Comparison of ENCODE assay signal across 21 mouse cellular contexts in the genomic region with DNA sequence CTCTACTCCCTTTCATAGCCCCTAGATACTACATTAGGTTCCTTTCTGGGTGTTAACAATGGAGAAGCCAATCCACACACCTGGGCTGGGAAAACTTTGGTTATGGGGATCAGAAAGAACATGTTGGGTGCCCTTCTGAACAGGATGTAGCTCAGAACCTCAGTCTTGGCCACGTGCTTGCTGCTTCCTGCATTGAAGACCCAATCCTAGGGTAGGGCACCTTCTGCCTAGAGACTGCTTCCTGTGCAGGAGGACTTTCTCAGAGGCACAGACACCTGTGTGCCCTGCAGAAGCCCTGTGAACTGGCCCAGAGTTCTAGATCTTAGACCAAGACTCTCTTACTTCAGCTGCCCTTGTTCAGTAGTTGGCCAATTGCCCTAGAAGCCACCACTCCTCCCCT. TPM values are rescaled to one million over a fixed set of nuclear protein-coding genes. Genes with fewer than 3 reads are reported as not detected.
A peak's percentile ranks its signal among the peaks of the same experiment; 100 is the strongest.
DNase-seq lines count a peak whose midpoint lies in the region; ATAC-seq and TF ChIP-seq lines count a peak whose summit lies in the region.
"Had no signal": no experiment of that assay in that cellular context is flagged by ENCODE, and none has a peak within 500 bp of the region (broad histone marks: within the 10 kb centered on the region; RNA-seq: fewer than 3 reads in every experiment).

No protein-coding gene starts in this region.

- TF ChIP-seq CTCF in heart, postnatal 0 days (IDR thresholded peaks at IDR 0.05; ENCODE audit: low read depth), result no peak
- no peak for TF ChIP-seq CTCF in hindbrain, postnatal 0 days (IDR thresholded peaks at IDR 0.05; ENCODE audit: low read depth)

- TF ChIP-seq EP300 in heart, postnatal 0 days (IDR thresholded peaks at IDR 0.05; ENCODE audit: low read depth), result no peak

- H3K4me1 ChIP-seq in heart, embryonic 10.5 days, result peaks cover 13% of the 10 kb centered on the region
- peaks cover 14% of the 10 kb centered on the region for H3K4me1 ChIP-seq in heart, postnatal 0 days (ENCODE audit: control insufficient read depth, insufficient read depth)
- H3K4me1 ChIP-seq in hindbrain, postnatal 0 days (ENCODE audit: insufficient read depth, low read length), result no peaks in the 10 kb centered on the region
- H3K4me1 ChIP-seq: embryonic facial prominence, embryonic 13.5 days; limb, embryonic 13.5 days; midbrain, embryonic 10.5 days had no signal

- no peak overlapping the region for H3K4me2 ChIP-seq in heart, postnatal 0 days (ENCODE audit: low read depth, low read length)
- H3K4me2 ChIP-seq in hindbrain, postnatal 0 days (ENCODE audit: low read depth, low read length), result no peak overlapping the region
- H3K4me2 ChIP-seq: embryonic facial prominence, embryonic 13.5 days; limb, embryonic 13.5 days; liver, embryonic 13.5 days; lung, embryonic 14.5 days had no signal

- peaks cover 52% of the 10 kb centered on the region for H3K36me3 ChIP-seq in heart, embryonic 10.5 days
- H3K36me3 ChIP-seq in heart, postnatal 0 days (replicated peaks; ENCODE audit: control insufficient read depth, insufficient read depth, low read length), result peaks cover 41% of the 10 kb centered on the region
- H3K36me3 ChIP-seq in hindbrain, postnatal 0 days (ENCODE audit: insufficient read depth, low read length), result peaks cover 22% of the 10 kb centered on the region

- 0 out of 2 replicates have a peak, but pooled peaks have one; percentile 5 for ATAC-seq in heart, postnatal 0 days (ENCODE audit: insufficient read depth, low read depth)
- no peak for ATAC-seq in hindbrain, postnatal 0 days
- ATAC-seq: forebrain, embryonic 14.5 days had no signal

- no peak overlapping the region for H3K9ac ChIP-seq in heart, postnatal 0 days (replicated peaks; ENCODE audit: low read depth, low read length)
- H3K9ac ChIP-seq in hindbrain, postnatal 0 days (replicated peaks; ENCODE audit: low read length), result no peak overlapping the region
- H3K9ac ChIP-seq: embryonic facial prominence, embryonic 13.5 days; limb, embryonic 13.5 days; liver, embryonic 13.5 days; lung, embryonic 14.5 days had no signal

- H3K4me3 ChIP-seq in heart, embryonic 10.5 days, result no peak overlapping the region
- no peak overlapping the region for H3K4me3 ChIP-seq in heart, postnatal 0 days (ENCODE audit: low read depth, low read length)
- no peak overlapping the region for H3K4me3 ChIP-seq in hindbrain, postnatal 0 days (ENCODE audit: low read length)
- H3K4me3 ChIP-seq: embryonic facial prominence, embryonic 13.5 days; limb, embryonic 13.5 days; liver, embryonic 13.5 days; midbrain, embryonic 10.5 days had no signal

- H3K27ac ChIP-seq in heart, embryonic 10.5 days, result peak overlapping the region; percentile 64; the same call in 1 of the 2 replicates
- peak overlapping the region; percentile 65 for H3K27ac ChIP-seq in heart, postnatal 0 days (ENCODE audit: low read depth)
- H3K27ac ChIP-seq in hindbrain, postnatal 0 days, result no peak overlapping the region
- H3K27ac ChIP-seq: embryonic facial prominence, embryonic 13.5 days; limb, embryonic 13.5 days; liver, embryonic 13.5 days; macrophage; midbrain, embryonic 10.5 days had no signal

- WGBS in heart, embryonic 10.5 days, result 82% methylated on average over 1 of the region's 1 CpGs
- WGBS in heart, postnatal 0 days, result 68% methylated on average over 1 of the region's 1 CpGs
- WGBS in hindbrain, postnatal 0 days, result 81% methylated on average over 1 of the region's 1 CpGs

- DNase-seq in heart, embryonic 10.5 days (ENCODE audit: low spot score), result no peak
- no peak for DNase-seq in heart, postnatal 36 days
- DNase-seq in heart, postnatal 0 days (ENCODE audit: low spot score), result no peak
- DNase-seq in heart, adult 11 months, result no peak
- DNase-seq in T-cell, adult 2 months (ENCODE audit: low spot score), result peak; percentile 26
- peak; percentile 11 to 17 for DNase-seq in thymus, postnatal 10 days (ENCODE audit: low spot score in 2 of 2)
- DNase-seq in urinary bladder, postnatal 36 days (ENCODE audit: low spot score in 2 of 2), result no peak
- no peak for DNase-seq in hindbrain, postnatal 0 days (ENCODE audit: low spot score)
- DNase-seq: adrenal gland, postnatal 10 days; cerebellum, postnatal 10 days; gastrocnemius, postnatal 14 days; kidney, adult 2 months; kidney, postnatal 14 days; liver, embryonic 13.5 days; lung, embryonic 14.5 days; right cerebral cortex, postnatal 4 days had no signal

- no peaks in the 10 kb centered on the region for H3K27me3 ChIP-seq in heart, embryonic 10.5 days (ENCODE audit: insufficient read depth, poor library complexity, severe bottlenecking)
- H3K27me3 ChIP-seq in heart, postnatal 0 days (ENCODE audit: control insufficient read depth, insufficient read depth, low read length), result no peaks in the 10 kb centered on the region
- no peaks in the 10 kb centered on the region for H3K27me3 ChIP-seq in hindbrain, postnatal 0 days (ENCODE audit: insufficient read depth, low read length)
- H3K27me3 ChIP-seq: embryonic facial prominence, embryonic 13.5 days; limb, embryonic 13.5 days; liver, embryonic 13.5 days had no signal

- intact Hi-C loops in heart, postnatal 36 days (cut with DNase I), result no loop called here

- no peaks in the 10 kb centered on the region for H3K9me3 ChIP-seq in heart, embryonic 10.5 days
- H3K9me3 ChIP-seq in heart, postnatal 0 days (replicated peaks; ENCODE audit: control insufficient read depth, low read length), result no peaks in the 10 kb centered on the region
- no peaks in the 10 kb centered on the region for H3K9me3 ChIP-seq in hindbrain, postnatal 0 days (ENCODE audit: low read length)
- H3K9me3 ChIP-seq: embryonic facial prominence, embryonic 13.5 days; limb, embryonic 13.5 days; liver, embryonic 13.5 days; midbrain, embryonic 10.5 days had no signal

RNA-seq across cellular contexts. Expression of a gene that starts 14.7 kb away (rescaled TPM):
- 15.8 and 18.5 TPM in 2 replicates for polyA plus RNA-seq in heart, embryonic 10.5 days (2016; fragmentation: Nextera tagmentation; extraction: Ambion mirVana)
- 1 to 10 TPM; 6.5 TPM for total RNA-seq in heart, postnatal 36 days (2021)
- 8.0 and 22.3 TPM in 2 replicates for total RNA-seq in heart, postnatal 0 days (2014; rRNA removed; ENCODE audit: low replicate concordance)
- polyA plus RNA-seq in heart, postnatal 0 days (2015; fragmentation: Nextera tagmentation; extraction: Ambion mirVana), result 8.2 and 9.3 TPM in 2 replicates
- 9.2 and 11.9 TPM in 2 replicates for total RNA-seq in hindbrain, postnatal 0 days (2014; rRNA removed)
- 10.2 and 10.8 TPM in 2 replicates for polyA plus RNA-seq in hindbrain, postnatal 0 days (2015; fragmentation: Nextera tagmentation; extraction: Ambion mirVana)

RNA-seq across cellular contexts. Expression of a gene that starts 57.4 kb away (rescaled TPM):
- 0.68 and 0.90 TPM in 2 replicates for polyA plus RNA-seq in heart, embryonic 10.5 days (2016; fragmentation: Nextera tagmentation; extraction: Ambion mirVana)
- 1 to 10 TPM; 1.1 to 1.5 TPM for total RNA-seq in heart, postnatal 36 days (2021)
- 0.04 and 0.27 TPM in 2 replicates for total RNA-seq in heart, postnatal 0 days (2014; rRNA removed; ENCODE audit: low replicate concordance)
- polyA plus RNA-seq in heart, postnatal 0 days (2015; fragmentation: Nextera tagmentation; extraction: Ambion mirVana), result 0.70 and 0.72 TPM in 2 replicates
- 0.14 and 0.16 TPM in 2 replicates for total RNA-seq in hindbrain, postnatal 0 days (2014; rRNA removed)
- 0.51 and 0.64 TPM in 2 replicates for polyA plus RNA-seq in hindbrain, postnatal 0 days (2015; fragmentation: Nextera tagmentation; extraction: Ambion mirVana)
- polyA plus RNA-seq: kidney, adult 2 months had no signal

Comparison
In these comparisons a context has a peak if more than half of its experiments do, and no peak if none do; other contexts are left out.
1. DNase-seq: peak in T-cell, adult 2 months (single experiment) and thymus, postnatal 10 days (2 of 2); none in heart, embryonic 10.5 days (single experiment), heart, postnatal 36 days (0 of 2), heart, postnatal 0 days (single experiment), heart, adult 11 months (single experiment), urinary bladder, postnatal 36 days (0 of 2) and hindbrain, postnatal 0 days (single experiment).